Comparison of ENCODE assay signal across 16 mouse cellular contexts in genomic region chr7:17087731-17088130, GRCm38 (mm10). TPM values are rescaled to one million over a fixed set of nuclear protein-coding genes. Genes with fewer than 3 reads are reported as not detected.
"Had no signal": no experiment of that assay in that cellular context is flagged by ENCODE, and none has a peak within 500 bp of the region (broad histone marks: within the 10 kb centered on the region; RNA-seq: fewer than 3 reads in every experiment).

No protein-coding gene starts in this region.

- H3K9ac ChIP-seq: limb, embryonic 12.5 days; liver, embryonic 15.5 days; midbrain, embryonic 15.5 days; neural tube, embryonic 12.5 days had no signal

- H3K27me3 ChIP-seq: limb, embryonic 12.5 days; liver, embryonic 15.5 days; midbrain, embryonic 15.5 days; neural tube, embryonic 12.5 days had no signal

- DNase-seq: kidney, adult 8-10 months; kidney, postnatal 25 days; liver; lung, adult 2 months; lung, postnatal 36 days; thymus, adult 2 months; thymus, postnatal 25 days had no signal

- H3K36me3 ChIP-seq: limb, embryonic 12.5 days; liver, embryonic 15.5 days; midbrain, embryonic 15.5 days; neural tube, embryonic 12.5 days had no signal

- H3K4me3 ChIP-seq: left cerebral cortex, adult 2 months; limb, embryonic 12.5 days; liver, embryonic 15.5 days; midbrain, embryonic 15.5 days; neural tube, embryonic 12.5 days had no signal

- H3K9me3 ChIP-seq: limb, embryonic 12.5 days; liver, embryonic 15.5 days; midbrain, embryonic 15.5 days had no signal

- H3K27ac ChIP-seq: left cerebral cortex, adult 2 months; limb, embryonic 12.5 days; liver, embryonic 15.5 days; midbrain, embryonic 15.5 days; neural tube, embryonic 12.5 days had no signal

- H3K4me2 ChIP-seq: limb, embryonic 12.5 days; liver, embryonic 15.5 days; midbrain, embryonic 11.5 days; midbrain, embryonic 15.5 days; neural tube, embryonic 12.5 days had no signal

- H3K4me1 ChIP-seq: limb, embryonic 12.5 days; liver, embryonic 15.5 days; midbrain, embryonic 15.5 days; neural tube, embryonic 12.5 days had no signal

- ATAC-seq: lung, postnatal 0 days; midbrain, embryonic 15.5 days had no signal

RNA-seq across cellular contexts. Expression of gene Psg16, which starts 13.9 kb away (rescaled TPM):
- polyA plus RNA-seq: thymus, adult 2 months had no signal

RNA-seq across cellular contexts. Expression of gene Hif3a, which starts 25.5 kb away (rescaled TPM):
- total RNA-seq: monocyte, adult 5-6 weeks; neutrophil, adult 5-6 weeks had no signal
